Mouse (Mus musculus) MEL (cell line): ENCODE measurements at regions not wholly inside any gene's neighbourhood (a gene's known extent, or its start where the extent isn't known, plus 50 kb on each side); places are given as distances from the start of the nearest gene placed in this dataset.
"Not testable (repeated sequence)": the region's sequence is repeated elsewhere in the genome, so short reads cannot be mapped to it uniquely, and the experiment has no call there.

ENCODE experiments used
- DNase-seq: peaks from one replicate; pipeline ENCODE4 v3.0.0; 2011; ENCODE audit warnings: low read depth, low spot score
- H3K27ac ChIP-seq: 2 replicates; pipeline ENCODE4 v1.5.1; 2012; ENCODE audit warnings: low read depth, mild to moderate bottlenecking, control low read depth, low read length, moderate library complexity; ENCODE audit not compliant: control insufficient read depth
- H3K27me3 ChIP-seq, 2 experiments: fragments of 150-350 bp in 1 of 2; sonication (generic) in 1 of 2; 2 replicates each; pipeline ENCODE4 v1.6.1; 2012; ENCODE audit warnings: low read length in 2 of 2, mild to moderate bottlenecking in 2 of 2, improper control_type of control experiment in 1 of 2, moderate library complexity in 1 of 2; ENCODE audit not compliant: insufficient read depth in 2 of 2, control insufficient read depth in 1 of 2
- H3K36me3 ChIP-seq, 2 experiments: 2 replicates each; pipeline ENCODE4 v1.6.1; 2012 to 2014; ENCODE audit warnings: low read length in 2 of 2, improper control_type of control experiment in 1 of 2, inconsistent platforms in 1 of 2, mild to moderate bottlenecking in 1 of 2; ENCODE audit not compliant: insufficient read depth in 2 of 2, control insufficient read depth in 1 of 2
- H3K4me1 ChIP-seq, 2 experiments: fragments of 150-350 bp in 1 of 2; sonication (generic) in 1 of 2; 2 replicates each; pipeline ENCODE4 v1.6.1; 2012; ENCODE audit warnings: low read length in 2 of 2, improper control_type of control experiment in 1 of 2, mild to moderate bottlenecking in 1 of 2; ENCODE audit not compliant: insufficient read depth in 2 of 2, control insufficient read depth in 1 of 2
- H3K4me3 ChIP-seq, 2 experiments: fragments of 150-350 bp in 1 of 2; sonication (generic) in 1 of 2; 2 replicates each; pipeline ENCODE4 v1.5.1; 2012; ENCODE audit warnings: low read depth in 2 of 2, low read length in 2 of 2, mild to moderate bottlenecking in 2 of 2, moderate library complexity in 2 of 2, control low read depth in 1 of 2, improper control_type of control experiment in 1 of 2; ENCODE audit not compliant: control insufficient read depth in 1 of 2, insufficient read depth in 1 of 2
- H3K79me2 ChIP-seq: 2 replicates; pipeline ENCODE4 v1.6.1; 2012; ENCODE audit warnings: mild to moderate bottlenecking, low read length, moderate library complexity; ENCODE audit not compliant: control insufficient read depth, poor library complexity, insufficient read depth
- H3K9ac ChIP-seq: 2 replicates; pipeline ENCODE4 v1.6.1; 2012; ENCODE audit warnings: low read depth, mild to moderate bottlenecking, control low read depth, low read length, moderate library complexity; ENCODE audit not compliant: control insufficient read depth, poor library complexity, severe bottlenecking
- H3K9me3 ChIP-seq: fragments of 150-350 bp; sonication (generic); replicated peaks from 2 replicates; pipeline ENCODE4 v1.6.1; 2012; ENCODE audit warnings: mild to moderate bottlenecking, low read length, improper control_type of control experiment, moderate library complexity; ENCODE audit not compliant: insufficient read depth
- CHD2 ChIP-seq: IDR thresholded peaks from 2 replicates; pipeline ENCODE4 v1.6.1; 2011; ENCODE audit warnings: low read length, improper control_type of control experiment
- E2F4 ChIP-seq: IDR thresholded peaks from 2 replicates; pipeline ENCODE4 v1.6.1; 2011; ENCODE audit warnings: low read depth, low read length, improper control_type of control experiment, borderline replicate concordance
- MAX ChIP-seq: IDR thresholded peaks from 2 replicates; pipeline ENCODE4 v1.6.1; 2011; ENCODE audit warnings: low read length, improper control_type of control experiment
- MAZ ChIP-seq: IDR thresholded peaks from 2 replicates; pipeline ENCODE4 v1.6.1; 2012; ENCODE audit warnings: low read depth, mild to moderate bottlenecking, inconsistent platforms, low read length, improper control_type of control experiment
- MEF2A ChIP-seq: IDR thresholded peaks from 2 replicates; pipeline ENCODE4 v1.6.1; 2014; ENCODE audit warnings: low read depth, mild to moderate bottlenecking, inconsistent platforms, low read length, improper control_type of control experiment; ENCODE audit not compliant: poor library complexity, insufficient replicate concordance, severe bottlenecking; ENCODE audit errors: extremely low read depth
- MYC ChIP-seq: IDR thresholded peaks from 2 replicates; pipeline ENCODE4 v1.6.1; 2011; ENCODE audit warnings: low read depth, mild to moderate bottlenecking, low read length, improper control_type of control experiment, moderate library complexity
- NELFE ChIP-seq: IDR thresholded peaks from 2 replicates; pipeline ENCODE4 v1.6.1; 2011; ENCODE audit warnings: low read depth, low read length, improper control_type of control experiment
- NRF1 ChIP-seq: IDR thresholded peaks from 2 replicates; pipeline ENCODE4 v1.6.1; 2014; ENCODE audit warnings: low read depth, mild to moderate bottlenecking, inconsistent platforms, low read length, improper control_type of control experiment, moderate library complexity; ENCODE audit not compliant: poor library complexity, insufficient read depth, severe bottlenecking
- POLR2AphosphoS2 ChIP-seq: IDR thresholded peaks from 2 replicates; pipeline ENCODE4 v1.6.1; 2011; ENCODE audit warnings: low read length, improper control_type of control experiment
- RCOR1 ChIP-seq: IDR thresholded peaks from 2 replicates; pipeline ENCODE4 v1.6.1; 2012; ENCODE audit warnings: low read depth, mild to moderate bottlenecking, inconsistent platforms, low read length, improper control_type of control experiment
- SMC3 ChIP-seq: IDR thresholded peaks from 2 replicates; pipeline ENCODE4 v1.6.1; 2011; ENCODE audit warnings: low read depth, low read length, improper control_type of control experiment
- TAL1 ChIP-seq: IDR thresholded peaks from 2 replicates; pipeline ENCODE4 v1.6.1; 2012; ENCODE audit warnings: mild to moderate bottlenecking, inconsistent platforms, low read length, moderate library complexity, mixed read lengths
- TCF12 ChIP-seq: IDR thresholded peaks from 2 replicates; pipeline ENCODE4 v1.6.1; 2014; ENCODE audit warnings: low read depth, mild to moderate bottlenecking, inconsistent platforms, low read length, improper control_type of control experiment, moderate library complexity
- USF2 ChIP-seq, 2 experiments: IDR thresholded peaks; 2 replicates each; pipeline ENCODE4 v1.6.1; 2011 to 2012; ENCODE audit warnings: improper control_type of control experiment in 2 of 2, low read length in 2 of 2, borderline replicate concordance in 1 of 2, inconsistent platforms in 1 of 2, low read depth in 1 of 2, mild to moderate bottlenecking in 1 of 2; ENCODE audit not compliant: insufficient read depth in 1 of 2
- ZC3H11A ChIP-seq: IDR thresholded peaks from 2 replicates; pipeline ENCODE4 v1.6.1; 2012; ENCODE audit warnings: low read depth, mild to moderate bottlenecking, inconsistent platforms, low read length, improper control_type of control experiment
- ZNF384 ChIP-seq: IDR thresholded peaks from 2 replicates; pipeline ENCODE4 v1.6.1; 2012; ENCODE audit warnings: low read depth, mild to moderate bottlenecking, inconsistent platforms, low read length, improper control_type of control experiment

DNA sequence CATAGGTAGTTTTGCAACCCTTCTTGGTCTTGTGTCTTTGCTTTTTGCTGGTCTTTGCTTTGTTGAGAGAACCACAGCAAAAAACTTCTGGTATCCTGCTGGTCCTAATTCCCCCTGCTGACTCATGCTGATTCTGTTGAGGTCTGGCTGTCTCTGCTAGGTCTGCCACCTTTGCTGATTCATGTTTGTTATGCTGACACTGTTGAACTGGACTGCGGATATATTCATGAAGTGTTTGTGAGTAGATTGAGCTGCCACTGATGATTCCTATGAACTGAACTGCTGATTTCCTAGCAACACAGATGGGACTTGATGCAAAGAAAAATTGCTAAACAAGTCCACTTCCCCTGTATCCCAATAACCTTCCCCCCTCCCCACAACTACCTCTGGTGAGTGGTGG, 91.9 kb upstream of the Grin3a start:
- H3K79me2 ChIP-seq, result no peaks in the 10 kb centered on the region
- no peak for TF ChIP-seq ZNF384
- TF ChIP-seq E2F4, result no peak
- TF ChIP-seq SMC3, result no peak
- TF ChIP-seq RCOR1, result no peak
- TF ChIP-seq NELFE, result no peak
- TF ChIP-seq, all 39 proteins: peak for 0
- no peaks in the 10 kb centered on the region for H3K4me1 ChIP-seq
- H3K27ac ChIP-seq, result no peak overlapping the region
- H3K9ac ChIP-seq, result no peak overlapping the region
- no peak for DNase-seq
- no peaks in the 10 kb centered on the region for H3K36me3 ChIP-seq
- H3K9me3 ChIP-seq, result no peaks in the 10 kb centered on the region
- no peak overlapping the region for H3K4me3 ChIP-seq
- H3K27me3 ChIP-seq, result no peaks in the 10 kb centered on the region

DNA sequence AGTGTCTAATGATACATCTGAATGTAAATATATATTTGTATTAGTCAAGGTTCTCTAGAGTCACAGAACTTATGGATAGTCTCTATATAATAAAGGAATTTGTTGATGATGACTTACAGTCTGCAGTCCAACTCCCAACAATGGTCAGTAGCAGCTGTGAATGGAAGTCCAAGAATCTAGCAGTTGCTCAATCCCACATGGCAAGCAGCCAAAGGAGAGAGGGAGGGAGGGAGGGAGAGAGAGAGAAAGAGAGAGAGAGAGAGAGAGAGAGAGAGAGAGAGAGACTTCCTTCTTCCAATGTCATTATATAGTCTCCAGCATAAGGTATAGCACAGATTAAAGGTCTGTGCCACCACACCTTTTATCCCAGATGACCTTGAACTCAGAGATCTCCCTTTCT, 84.1 kb upstream of the Grin3a start:
- not testable (repeated sequence) for H3K27ac ChIP-seq

DNA sequence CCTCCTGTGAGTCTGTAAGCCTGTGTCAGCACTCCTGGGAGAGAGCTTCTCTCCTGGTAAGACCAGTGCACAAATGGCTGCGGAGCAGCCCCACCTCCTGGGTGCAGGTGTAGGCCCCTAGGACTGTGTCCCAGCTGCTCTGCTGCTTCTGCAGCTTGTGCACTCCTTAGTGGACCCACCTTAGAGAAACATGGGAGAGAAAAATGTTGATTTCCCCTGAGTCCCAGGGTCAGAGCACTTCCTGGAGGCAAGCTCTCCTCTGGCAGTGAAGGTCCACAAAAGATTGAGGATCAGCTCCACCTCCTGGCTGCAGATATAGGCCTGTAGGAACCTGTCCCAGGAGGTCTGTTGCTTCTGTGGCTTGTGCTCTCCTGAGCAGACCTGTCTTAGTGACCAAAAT, 81.5 kb upstream of the Grin3a start:
- DNase-seq, result no peak
- H3K9ac ChIP-seq, result no peak overlapping the region
- H3K4me1 ChIP-seq, result no peaks in the 10 kb centered on the region
- no peak overlapping the region for H3K27ac ChIP-seq
- H3K27me3 ChIP-seq, result no peaks in the 10 kb centered on the region
- H3K4me3 ChIP-seq, result no peak overlapping the region
- TF ChIP-seq MEF2A (no peak), MYC (no peak), MAX (no peak), ZC3H11A (no peak), TCF12 (no peak), TAL1 (no peak), MAZ (no peak), CHD2 (no peak), POLR2AphosphoS2 (no peak), USF2 (IDR thresholded peaks at IDR 0.05; ENCODE audit: borderline replicate concordance in 1 of 2, insufficient read depth in 1 of 2, low read depth in 1 of 2, low read length in 2 of 2) (no peak), NRF1 (no peak)
- no peaks in the 10 kb centered on the region for H3K79me2 ChIP-seq
- H3K9me3 ChIP-seq, result no peaks in the 10 kb centered on the region
- H3K36me3 ChIP-seq, result no peaks in the 10 kb centered on the region

More for the DNA sequence above, 84.1 kb upstream of the Grin3a start:
- not testable (repeated sequence) for H3K4me1 ChIP-seq, H3K27me3 ChIP-seq, H3K36me3 ChIP-seq, H3K79me2 ChIP-seq, H3K4me3 ChIP-seq, H3K9ac ChIP-seq, H3K9me3 ChIP-seq, DNase-seq
